Mouse (Mus musculus): ENCODE measurements around the gene Fbxl18. TPM values are rescaled to one million over a fixed set of nuclear protein-coding genes. Genes with fewer than 3 reads are reported as not detected.

The Fbxl18 gene
- total and polyA plus RNA-seq, 3 experiments, result 4.6 to 7.4 TPM; not detected in 1

- Histone ChIP-seq H3K79me2 (ENCODE audit: control insufficient read depth, insufficient read depth, low read length, poor library complexity) (peaks cover 19% of the 10 kb centered on the region), H3K36me3 (ENCODE audit: control insufficient read depth in 1 of 2, insufficient read depth in 2 of 2, low read length in 2 of 2) (peaks cover 13% of the 10 kb centered on the region in 2 experiments), H3K27ac (ENCODE audit: control insufficient read depth, low read depth, low read length) (no peak overlapping the region), H3K9me3 (replicated peaks; ENCODE audit: insufficient read depth, low read length) (no peaks in the 10 kb centered on the region), H3K9ac (ENCODE audit: control insufficient read depth, low read depth, low read length, poor library complexity, severe bottlenecking) (no peak overlapping the region), H3K4me1 (ENCODE audit: control insufficient read depth in 1 of 2, insufficient read depth in 2 of 2, low read length in 2 of 2) (peaks cover 1 to 14% of the 10 kb centered on the region in 2 experiments; a peak in 3 of 4 replicates), H3K27me3 (ENCODE audit: control insufficient read depth in 1 of 2, insufficient read depth in 2 of 2, low read length in 2 of 2) (no peaks in the 10 kb centered on the region), H3K4me3 (ENCODE audit: control insufficient read depth in 1 of 2, insufficient read depth in 1 of 2, low read depth in 2 of 2, low read length in 2 of 2) (no peak overlapping the region)
- TF ChIP-seq KAT2A (conservative IDR thresholded peaks at IDR 0.05; ENCODE audit: low read depth, low read length) (no peak), ZNF384 (IDR thresholded peaks at IDR 0.05; ENCODE audit: low read depth, low read length) (peak; percentile 69), CHD1 (IDR thresholded peaks at IDR 0.05; ENCODE audit: low read depth, low read length) (no peak)
- DNase-seq (ENCODE audit: low read depth, low spot score), result peak; percentile 47
These were observed 6.2 kb upstream of the Fbxl18 start for GRCm38 (mm10) chr5:142901355-142901802.

- no peak overlapping the region for H3K4me3 ChIP-seq (ENCODE audit: control insufficient read depth in 1 of 2, insufficient read depth in 1 of 2, low read depth in 2 of 2, low read length in 2 of 2)
- no peak overlapping the region for H3K27ac ChIP-seq (ENCODE audit: control insufficient read depth, low read depth, low read length)
These were observed 5.4 kb upstream of the Fbxl18 start for GRCm38 (mm10) chr5:142900651-142901050.

GRCm38 (mm10) chr5:142899932-142900533, 4.8 kb upstream of the Fbxl18 start:
- Histone ChIP-seq H3K4me3 (ENCODE audit: control insufficient read depth in 1 of 2, insufficient read depth in 1 of 2, low read depth in 2 of 2, low read length in 2 of 2) (no peak overlapping the region), H3K4me1 (ENCODE audit: control insufficient read depth in 1 of 2, insufficient read depth in 2 of 2, low read length in 2 of 2) (peaks cover 2 to 13% of the 10 kb centered on the region in 2 experiments; a peak in 3 of 4 replicates), H3K9ac (ENCODE audit: control insufficient read depth, low read depth, low read length, poor library complexity, severe bottlenecking) (no peak overlapping the region), H3K36me3 (ENCODE audit: control insufficient read depth in 1 of 2, insufficient read depth in 2 of 2, low read length in 2 of 2) (peaks cover 13 to 15% of the 10 kb centered on the region in 2 experiments), H3K79me2 (ENCODE audit: control insufficient read depth, insufficient read depth, low read length, poor library complexity) (peaks cover 10% of the 10 kb centered on the region), H3K27me3 (ENCODE audit: control insufficient read depth in 1 of 2, insufficient read depth in 2 of 2, low read length in 2 of 2) (no peaks in the 10 kb centered on the region), H3K9me3 (replicated peaks; ENCODE audit: insufficient read depth, low read length) (no peaks in the 10 kb centered on the region), H3K27ac (ENCODE audit: control insufficient read depth, low read depth, low read length) (no peak overlapping the region)
- peak; percentile 32 for DNase-seq (ENCODE audit: low read depth, low spot score)
- TF ChIP-seq MAFK (IDR thresholded peaks at IDR 0.05; ENCODE audit: borderline replicate concordance, low read depth, low read length) (no peak), ELF1 (IDR thresholded peaks at IDR 0.05; ENCODE audit: low read depth, low read length) (no peak), TAL1 (IDR thresholded peaks at IDR 0.05; ENCODE audit: low read length) (no peak), ZNF384 (IDR thresholded peaks at IDR 0.05; ENCODE audit: low read depth, low read length) (peak; percentile 51; the same call in 1 of the 2 replicates)

More at GRCm38 (mm10) chr5:142900651-142901050, 5.4 kb upstream of the Fbxl18 start:
- H3K36me3 ChIP-seq (ENCODE audit: control insufficient read depth in 1 of 2, insufficient read depth in 2 of 2, low read length in 2 of 2), result peaks cover 13 to 15% of the 10 kb centered on the region in 2 experiments
- TF ChIP-seq SIN3A (IDR thresholded peaks at IDR 0.05; ENCODE audit: low read length) (no peak), TBP (IDR thresholded peaks at IDR 0.05; ENCODE audit: low read depth, low read length) (no peak), MAX (IDR thresholded peaks at IDR 0.05; ENCODE audit: low read length) (no peak)
- no peaks in the 10 kb centered on the region for H3K27me3 ChIP-seq (ENCODE audit: control insufficient read depth in 1 of 2, insufficient read depth in 2 of 2, low read length in 2 of 2)
- peaks cover 16% of the 10 kb centered on the region for H3K79me2 ChIP-seq (ENCODE audit: control insufficient read depth, insufficient read depth, low read length, poor library complexity)
- H3K9me3 ChIP-seq (replicated peaks; ENCODE audit: insufficient read depth, low read length), result no peaks in the 10 kb centered on the region
- no peak for DNase-seq (ENCODE audit: low read depth, low spot score)
- no peak overlapping the region for H3K9ac ChIP-seq (ENCODE audit: control insufficient read depth, low read depth, low read length, poor library complexity, severe bottlenecking)
- H3K4me1 ChIP-seq (ENCODE audit: control insufficient read depth in 1 of 2, insufficient read depth in 2 of 2, low read length in 2 of 2), result peaks cover 2 to 14% of the 10 kb centered on the region in 2 experiments; a peak in 3 of 4 replicates
